Mouse (Mus musculus) right cerebral cortex, adult 2 months (tissue): ENCODE results near the gene Hoxa9.

Source experiments
- DNase-seq, 2 experiments: peaks; one replicate each; pipeline ENCODE4 v3.0.0; 2021 to 2022; ENCODE audit warnings: low spot score in 2 of 2

The Hoxa9 gene

DNA sequence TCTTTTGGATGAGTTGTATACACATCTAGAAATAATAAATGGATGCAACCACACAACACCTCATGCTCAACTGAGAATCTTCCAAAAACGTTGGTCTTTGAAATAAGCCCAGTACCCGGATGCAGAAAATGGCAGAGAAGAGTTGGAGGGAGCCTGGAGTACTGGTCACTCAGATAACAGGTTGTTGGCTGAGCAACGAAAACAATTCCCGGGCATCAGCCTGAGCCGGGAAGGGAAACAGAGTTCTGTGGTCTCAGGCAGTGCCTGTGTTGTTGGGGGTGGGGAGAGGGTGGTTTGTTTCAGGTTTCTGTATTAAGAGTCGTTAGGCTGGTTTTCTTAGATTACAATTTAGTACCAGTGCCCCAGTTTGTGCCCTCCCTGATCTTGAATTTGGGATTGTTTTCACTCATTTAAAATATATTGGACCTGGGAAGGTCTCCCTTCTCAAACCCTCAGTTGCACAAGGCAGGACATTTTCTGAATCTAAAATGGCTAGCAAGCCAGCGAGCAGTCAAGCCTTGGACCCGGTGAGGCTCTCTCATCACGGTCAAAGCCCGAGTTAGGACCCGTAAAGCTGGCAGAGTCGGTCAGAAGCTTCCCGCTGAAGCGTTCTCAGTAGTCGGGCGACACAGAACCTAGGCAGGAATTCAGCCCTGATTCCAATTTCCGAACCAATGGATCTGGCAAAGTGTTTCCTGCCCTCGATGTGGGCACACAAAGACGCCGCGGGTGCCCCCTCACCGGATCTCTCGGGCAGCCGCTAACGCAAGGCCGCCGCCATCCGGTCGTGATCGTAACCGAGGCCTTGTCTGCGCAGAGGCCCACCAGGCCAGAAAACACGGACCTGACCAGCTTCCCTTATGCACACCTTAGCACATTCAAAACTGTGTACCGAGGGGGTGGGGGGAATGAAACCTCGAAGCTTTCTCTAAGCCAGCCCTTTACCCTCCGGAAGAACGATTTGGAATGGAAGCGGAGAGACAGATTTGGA is 2.1 kb downstream of the Hoxa9 start:
- DNase-seq, result no peak

DNA sequence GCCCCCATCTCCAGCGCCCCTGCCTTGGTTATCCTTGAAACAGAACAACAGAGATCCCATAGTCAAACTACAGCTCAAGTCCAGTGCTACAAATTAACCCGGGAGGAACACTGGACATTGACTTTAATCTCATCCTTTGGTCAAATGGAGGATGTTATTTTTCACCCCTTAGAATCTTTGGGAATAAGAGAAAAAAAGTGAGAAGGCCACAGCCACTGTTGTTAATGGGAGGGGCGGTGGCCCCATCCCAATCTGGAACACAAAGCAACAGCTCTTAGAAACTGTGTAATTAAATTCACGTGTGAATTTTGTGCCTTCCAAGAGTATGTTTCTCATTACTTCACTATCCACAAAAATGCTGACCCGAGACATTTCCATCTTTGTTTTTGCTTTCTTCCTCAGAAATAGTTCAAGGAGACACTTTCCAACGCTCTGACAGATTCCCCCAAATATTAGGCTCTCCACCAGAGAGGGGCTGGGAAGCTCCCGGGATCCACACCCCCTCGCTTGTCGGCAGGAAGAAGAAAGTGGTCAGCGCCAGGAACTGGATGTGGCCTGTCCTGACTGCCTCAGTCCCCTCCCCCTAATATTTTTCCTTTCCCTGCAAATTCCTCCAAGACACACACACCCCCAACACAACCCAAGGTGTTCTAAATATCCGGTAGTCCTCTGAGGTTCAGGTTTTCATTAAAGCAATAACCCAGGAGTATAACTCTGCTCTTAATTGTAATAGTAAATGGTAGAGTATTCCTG is 3.2 kb downstream of the Hoxa9 start:
- DNase-seq, result no peak

DNA sequence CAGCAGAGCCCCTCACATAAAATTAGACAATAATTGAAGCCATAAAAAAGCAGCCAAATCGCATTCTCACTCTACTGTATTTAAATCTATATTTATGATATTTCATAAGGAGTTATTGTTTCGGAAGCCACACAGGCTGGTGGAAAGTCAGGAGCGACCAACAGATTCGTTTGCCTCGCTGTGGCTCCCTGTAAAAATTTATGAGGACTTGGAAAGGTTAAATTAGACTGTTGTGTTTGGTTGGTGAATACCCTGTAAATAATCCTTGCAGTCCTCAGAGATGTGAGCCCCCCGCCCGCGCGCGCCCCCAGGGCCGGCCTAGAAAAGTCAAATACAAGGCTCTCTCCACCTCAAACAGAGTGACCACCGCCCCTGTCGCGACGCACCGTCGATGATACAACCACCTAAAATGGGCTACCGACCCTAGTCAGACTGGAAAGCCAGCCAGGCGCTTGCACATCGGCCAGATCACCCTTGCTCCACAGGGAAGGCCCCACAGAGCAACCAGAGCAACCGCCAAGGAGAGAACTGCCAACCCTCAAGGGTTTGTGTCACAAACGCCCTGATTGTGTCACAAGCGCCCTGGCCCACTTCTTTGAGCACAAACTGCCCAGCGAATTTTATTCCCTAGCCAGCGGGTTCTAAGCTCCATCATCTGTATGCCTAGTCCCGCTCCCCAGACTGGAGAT is 4.2 kb downstream of the Hoxa9 start:
- no peak for DNase-seq

DNA sequence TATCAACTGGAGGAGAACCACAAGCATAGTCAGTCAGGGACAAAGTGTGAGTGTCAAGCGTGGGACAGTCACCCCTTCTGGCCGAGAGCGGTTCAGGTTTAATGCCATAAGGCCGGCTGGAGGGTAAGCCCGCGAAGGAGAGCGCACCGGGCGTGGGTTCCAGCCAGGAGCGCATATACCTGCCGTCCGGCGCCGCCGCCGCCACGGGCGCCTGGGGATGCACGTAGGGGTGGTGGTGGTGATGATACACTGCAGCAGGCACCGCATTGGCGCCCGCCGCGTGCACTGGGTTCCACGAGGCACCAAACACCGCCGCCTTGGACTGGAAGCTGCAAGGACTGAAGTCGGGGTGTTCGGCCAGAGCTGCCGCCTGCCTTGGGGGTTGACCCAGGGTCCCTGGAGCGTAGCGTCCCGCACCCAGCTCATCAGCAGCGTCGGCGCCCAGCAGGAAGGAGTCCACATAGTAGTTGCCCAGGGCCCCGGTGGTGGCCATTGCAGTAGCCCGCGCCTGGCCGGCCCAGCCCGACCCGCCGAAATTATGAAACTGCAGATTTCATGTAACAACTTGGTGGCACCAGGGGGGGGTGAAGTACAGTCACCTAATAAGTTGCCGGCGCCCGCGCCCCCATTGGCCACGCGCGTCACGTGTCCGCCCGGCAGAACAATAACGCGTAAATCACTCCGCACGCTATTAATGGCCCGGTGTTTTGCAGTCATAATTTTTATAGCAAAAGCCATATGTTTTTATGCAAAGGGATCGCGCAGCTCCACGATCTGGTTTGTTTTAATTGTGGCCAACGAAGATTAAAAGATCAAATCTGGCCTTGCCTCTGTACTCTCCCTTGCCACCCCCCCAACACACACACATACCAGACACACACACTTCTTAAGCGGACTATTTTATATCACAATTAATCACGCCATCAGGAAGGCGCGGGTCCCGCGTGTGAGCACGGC is 5.0 kb downstream of the Hoxa9 start:
- no peak for DNase-seq

- DNase-seq, result no peak
These were observed 5.8 kb downstream of the Hoxa9 start for GRCm38 (mm10) chr6:52224895-52225611.

- DNase-seq, result no peak
These were observed 6.7 kb downstream of the Hoxa9 start for GRCm38 (mm10) chr6:52223939-52224760.

GRCm38 (mm10) chr6:52222729-52223128 is 8.2 kb downstream of the Hoxa9 start:
- no peak for DNase-seq

GRCm38 (mm10) chr6:52221993-52222685 is 8.8 kb downstream of the Hoxa9 start:
- no peak for DNase-seq

DNA sequence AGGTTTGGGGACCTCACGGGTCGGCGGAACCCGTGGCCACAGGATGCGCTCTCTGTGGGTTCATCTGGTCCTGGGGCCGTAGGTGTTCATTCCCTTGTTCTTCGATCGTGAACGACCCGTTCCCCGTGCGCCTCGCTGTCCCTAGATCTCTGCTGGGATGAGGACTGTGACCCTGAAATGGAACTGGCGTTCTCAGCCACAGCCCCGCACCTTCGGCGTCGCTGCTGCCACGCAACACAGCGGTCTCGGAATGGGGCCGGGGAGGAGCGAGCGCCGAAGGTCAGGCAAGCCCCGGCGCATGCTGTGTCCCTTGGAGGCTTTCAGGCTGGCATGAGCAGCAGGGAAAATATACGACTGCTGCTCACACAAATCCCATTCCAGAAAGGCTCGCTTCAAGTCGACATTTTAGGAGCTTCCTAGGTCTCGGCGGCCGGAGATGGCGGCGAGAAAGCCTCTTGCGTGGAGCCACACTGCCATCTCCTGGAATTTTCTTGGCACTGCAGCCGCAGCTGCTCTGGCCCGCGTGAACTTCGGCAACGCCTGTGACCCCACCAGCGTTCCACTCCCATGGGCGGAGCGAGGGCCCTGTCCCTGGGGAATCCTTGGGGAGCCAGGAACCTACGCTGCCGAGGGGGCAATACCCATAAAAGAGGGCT is 9.4 kb downstream of the Hoxa9 start, which contains the start of gene Hoxa7:
Hoxa7 (minus strand) TSS at position 518 of the 656 bp plus-strand sequence.
- DNase-seq, result peak; percentile 76 to 80

GRCm38 (mm10) chr6:52220865-52221310 is 10.0 kb downstream of the Hoxa9 start:
- DNase-seq, result no peak

GRCm38 (mm10) chr6:52220003-52220864 is 10.7 kb downstream of the Hoxa9 start:
- DNase-seq, result peak in 1 of 2 experiments; percentile 31

DNA sequence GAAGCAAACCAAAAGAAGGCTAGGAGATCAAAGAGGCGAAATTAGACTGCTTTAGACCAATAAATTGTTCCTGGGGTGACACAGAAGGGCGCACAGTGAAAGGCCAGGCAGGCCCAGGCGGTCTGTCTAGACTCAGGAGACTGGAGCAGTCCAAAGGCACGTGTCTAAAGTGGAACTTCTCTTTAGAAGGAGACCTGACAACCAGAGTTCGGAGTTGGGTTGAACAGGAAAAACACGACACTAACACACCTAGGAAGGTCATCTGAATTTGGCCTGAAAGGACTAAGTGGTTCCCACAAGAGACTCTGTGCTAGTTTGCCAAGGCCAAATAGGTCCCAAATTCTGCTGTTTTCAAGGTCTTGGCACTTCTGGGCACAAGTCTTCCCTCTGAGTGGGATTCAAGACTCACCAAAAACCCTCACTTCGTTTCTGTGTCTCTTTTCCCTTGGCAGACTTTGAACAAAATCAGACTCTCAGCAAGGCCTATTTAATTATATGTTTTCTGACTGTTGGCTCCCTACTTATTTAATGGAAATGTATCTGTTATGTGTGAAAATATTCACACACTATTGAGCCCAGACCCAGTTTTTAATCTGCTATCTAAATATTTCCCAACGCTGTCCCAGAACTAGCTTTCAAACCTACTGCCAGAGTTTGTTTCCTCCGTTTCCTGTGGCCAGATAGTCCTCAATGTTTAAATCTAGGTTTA is 11.5 kb downstream of the Hoxa9 start:
- DNase-seq, result no peak

GRCm38 (mm10) chr6:52218643-52219215 is 12.2 kb downstream of the Hoxa9 start:
- DNase-seq, result no peak

GRCm38 (mm10) chr6:52217895-52218642 is 12.8 kb downstream of the Hoxa9 start:
- no peak for DNase-seq

- no peak for DNase-seq
These were observed 13.5 kb downstream of the Hoxa9 start for GRCm38 (mm10) chr6:52217459-52217768.
